Mouse (Mus musculus): ENCODE measurements at regions not wholly inside any gene's neighbourhood (a gene's known extent, or its start where the extent isn't known, plus 50 kb on each side); places are given as distances from the start of the nearest gene placed in this dataset.

DNA sequence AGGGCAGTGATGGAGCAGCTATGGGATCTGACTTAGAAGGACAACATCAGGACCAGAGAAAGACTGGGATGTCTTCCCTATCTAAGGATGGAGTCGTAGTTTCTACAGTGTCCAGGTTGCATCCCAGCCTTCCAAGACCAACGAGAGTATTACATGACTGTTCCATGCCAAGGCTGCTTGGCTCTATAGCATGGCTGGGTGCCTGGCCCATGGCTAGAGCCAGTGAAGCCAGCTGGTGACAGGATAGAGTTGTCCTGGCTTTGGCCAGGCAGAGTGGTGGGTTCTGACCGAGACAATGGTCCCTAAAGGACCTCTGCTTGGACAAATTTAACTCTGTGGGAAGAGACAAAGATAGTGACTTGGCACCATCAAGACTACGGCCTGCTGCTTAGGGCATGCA lies 187.2 kb upstream of the 4931429L15Rik start:
- 79% methylated on average over 4 of the region's 4 CpGs for WGBS
- H3K4me3 ChIP-seq (ENCODE audit: low read depth, low read length) = no peak overlapping the region
- H3K27me3 ChIP-seq (ENCODE audit: control insufficient read depth, insufficient read depth, low read length) = no peaks in the 10 kb centered on the region
- TF ChIP-seq POLR2A (IDR thresholded peaks at IDR 0.05; ENCODE audit: low read depth, low read length) (no peak), CTCF (IDR thresholded peaks at IDR 0.05; ENCODE audit: extremely low read depth, insufficient read length, insufficient replicate concordance, low read depth, low read length) (no peak)
- H3K27ac ChIP-seq (ENCODE audit: insufficient read depth, low read depth, low read length) = no peak overlapping the region
- peaks cover 5% of the 10 kb centered on the region; the same call in 1 of the 2 replicates for H3K4me1 ChIP-seq (ENCODE audit: control insufficient read depth, insufficient read depth, insufficient read length, low read length)
- H3K36me3 ChIP-seq (ENCODE audit: control insufficient read depth, insufficient read depth, low read length) = no peaks in the 10 kb centered on the region

DNA sequence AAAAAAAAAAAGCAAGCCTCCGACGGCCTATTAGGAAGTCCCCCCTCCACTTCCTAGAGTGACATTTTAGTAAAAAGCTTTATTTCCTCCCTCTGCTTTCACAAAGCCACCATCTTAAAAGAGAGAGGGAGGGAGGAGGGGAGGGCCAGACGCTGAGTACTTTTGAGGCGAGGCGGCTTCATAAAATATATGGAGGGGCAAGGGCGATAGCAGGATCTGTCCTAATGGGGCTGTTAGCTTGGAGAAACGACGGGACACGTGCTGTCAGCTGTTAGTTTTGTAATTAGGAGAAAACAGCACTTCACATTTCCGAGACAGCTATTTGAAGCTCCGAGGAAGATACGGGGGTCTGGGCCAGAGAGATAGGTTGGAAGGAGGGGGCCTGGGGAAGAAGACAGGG lies 184.8 kb upstream of the 4931429L15Rik start:
- Histone ChIP-seq H3K36me3 (ENCODE audit: control insufficient read depth, insufficient read depth, low read length) (no peaks in the 10 kb centered on the region), H3K4me1 (ENCODE audit: control insufficient read depth, insufficient read depth, insufficient read length, low read length) (no peaks in the 10 kb centered on the region), H3K27me3 (ENCODE audit: control insufficient read depth, insufficient read depth, low read length) (no peaks in the 10 kb centered on the region), H3K27ac (ENCODE audit: insufficient read depth, low read depth, low read length) (no peak overlapping the region), H3K4me3 (ENCODE audit: low read depth, low read length) (no peak overlapping the region)
- TF ChIP-seq POLR2A (IDR thresholded peaks at IDR 0.05; ENCODE audit: low read depth, low read length) (no peak), CTCF (IDR thresholded peaks at IDR 0.05; ENCODE audit: extremely low read depth, insufficient read length, insufficient replicate concordance, low read depth, low read length) (no peak)
- 56% methylated on average over 12 of the region's 12 CpGs for WGBS

DNA sequence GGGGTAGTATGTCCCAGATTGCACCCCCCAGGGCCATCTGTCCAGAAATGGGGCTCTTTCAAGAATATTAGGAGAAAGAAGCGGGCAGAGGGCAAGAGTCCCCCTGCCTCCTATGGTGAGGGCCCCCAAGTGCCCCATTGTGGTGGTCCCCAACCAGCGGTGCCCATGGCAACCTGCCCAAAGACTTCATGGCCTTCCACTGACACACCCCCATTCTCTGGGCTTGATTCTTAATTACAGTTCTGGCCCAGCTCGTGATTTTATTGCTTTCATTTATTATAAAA lies 184.3 kb upstream of the 4931429L15Rik start:
- no peaks in the 10 kb centered on the region for H3K27me3 ChIP-seq (ENCODE audit: control insufficient read depth, insufficient read depth, low read length)
- WGBS = 58% methylated on average over 3 of the region's 3 CpGs

DNA sequence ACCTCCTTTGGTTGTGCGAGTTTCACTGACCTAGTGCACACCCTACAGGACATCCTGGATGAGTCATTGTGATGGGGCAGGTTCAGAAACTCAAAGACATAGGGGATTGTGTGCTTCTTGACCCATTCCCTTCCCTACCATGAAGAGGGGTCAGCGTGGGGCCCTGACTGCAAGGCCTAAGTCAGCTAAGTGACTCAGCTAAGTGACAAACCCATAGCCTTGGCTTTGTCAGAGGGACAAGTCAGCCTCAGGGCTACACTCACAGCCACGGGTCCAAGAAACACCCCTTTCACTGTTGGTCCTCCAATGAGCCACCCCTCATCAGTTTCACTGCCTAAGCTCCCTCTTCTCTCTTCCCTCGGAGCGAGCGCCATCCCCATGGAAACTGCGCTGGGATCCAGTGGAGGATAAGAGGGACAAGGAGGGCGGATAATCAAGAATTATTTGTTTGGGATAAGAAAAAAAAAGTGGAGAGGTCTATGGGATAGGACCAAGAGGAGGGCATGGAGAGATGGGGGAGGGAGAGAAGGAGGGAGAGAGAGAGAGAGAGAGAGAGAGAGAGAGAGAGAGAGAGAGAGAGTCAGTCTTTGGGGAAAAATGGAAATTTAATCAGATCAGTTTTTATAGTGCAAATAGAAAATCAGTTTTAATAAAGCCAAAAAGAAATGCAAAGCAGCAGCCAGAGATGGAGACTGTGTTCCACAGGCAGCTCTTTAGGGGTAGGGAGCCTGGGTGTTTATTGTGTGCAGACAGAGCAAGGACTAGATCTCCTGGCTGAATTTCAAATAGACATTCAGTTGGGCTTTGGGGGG lies 183.7 kb upstream of the 4931429L15Rik start:
- H3K27ac ChIP-seq (ENCODE audit: insufficient read depth, low read depth, low read length) = no peak overlapping the region
- no peaks in the 10 kb centered on the region for H3K27me3 ChIP-seq (ENCODE audit: control insufficient read depth, insufficient read depth, low read length)
- no peak overlapping the region for H3K4me3 ChIP-seq (ENCODE audit: low read depth, low read length)
- H3K36me3 ChIP-seq (ENCODE audit: control insufficient read depth, insufficient read depth, low read length) = no peaks in the 10 kb centered on the region
- H3K4me1 ChIP-seq (ENCODE audit: control insufficient read depth, insufficient read depth, insufficient read length, low read length) = no peaks in the 10 kb centered on the region
- 81% methylated on average over 8 of the region's 8 CpGs for WGBS
- TF ChIP-seq POLR2A (IDR thresholded peaks at IDR 0.05; ENCODE audit: low read depth, low read length) (no peak), CTCF (IDR thresholded peaks at IDR 0.05; ENCODE audit: extremely low read depth, insufficient read length, insufficient replicate concordance, low read depth, low read length) (no peak)

More for the DNA sequence above, 184.3 kb upstream of the 4931429L15Rik start:
- Histone ChIP-seq H3K36me3 (ENCODE audit: control insufficient read depth, insufficient read depth, low read length) (no peaks in the 10 kb centered on the region), H3K27ac (ENCODE audit: insufficient read depth, low read depth, low read length) (no peak overlapping the region), H3K4me3 (ENCODE audit: low read depth, low read length) (no peak overlapping the region), H3K4me1 (ENCODE audit: control insufficient read depth, insufficient read depth, insufficient read length, low read length) (no peaks in the 10 kb centered on the region)
- no peak for TF ChIP-seq CTCF (IDR thresholded peaks at IDR 0.05; ENCODE audit: extremely low read depth, insufficient read length, insufficient replicate concordance, low read depth, low read length)
- no peak for TF ChIP-seq POLR2A (IDR thresholded peaks at IDR 0.05; ENCODE audit: low read depth, low read length)

DNA sequence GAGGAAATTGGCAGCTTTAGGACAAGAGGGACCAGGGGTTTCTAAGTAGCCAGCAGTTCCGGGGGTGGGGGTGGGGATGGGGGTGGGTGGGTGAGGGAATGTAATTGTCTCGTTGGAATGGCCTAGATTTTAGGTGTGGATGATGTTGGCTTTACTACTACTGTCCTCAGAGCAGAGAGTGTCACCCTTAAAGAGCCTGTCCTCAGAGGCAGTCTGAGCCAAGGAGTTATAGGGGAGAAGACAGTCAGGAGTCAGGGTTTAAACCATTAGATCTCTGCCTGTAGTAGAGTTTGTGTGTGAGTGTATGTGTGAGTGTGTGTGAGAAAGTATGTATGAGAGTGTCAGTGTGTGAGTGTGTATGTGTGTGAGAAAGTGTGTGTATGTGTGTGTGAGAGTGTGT lies 179.6 kb upstream of the 4931429L15Rik start:
- 26% methylated on average over 2 of the region's 2 CpGs for WGBS
- no peaks in the 10 kb centered on the region for H3K36me3 ChIP-seq (ENCODE audit: control insufficient read depth, insufficient read depth, low read length)
- no peak for TF ChIP-seq CTCF (IDR thresholded peaks at IDR 0.05; ENCODE audit: extremely low read depth, insufficient read length, insufficient replicate concordance, low read depth, low read length)
- no peak for TF ChIP-seq POLR2A (IDR thresholded peaks at IDR 0.05; ENCODE audit: low read depth, low read length)

DNA sequence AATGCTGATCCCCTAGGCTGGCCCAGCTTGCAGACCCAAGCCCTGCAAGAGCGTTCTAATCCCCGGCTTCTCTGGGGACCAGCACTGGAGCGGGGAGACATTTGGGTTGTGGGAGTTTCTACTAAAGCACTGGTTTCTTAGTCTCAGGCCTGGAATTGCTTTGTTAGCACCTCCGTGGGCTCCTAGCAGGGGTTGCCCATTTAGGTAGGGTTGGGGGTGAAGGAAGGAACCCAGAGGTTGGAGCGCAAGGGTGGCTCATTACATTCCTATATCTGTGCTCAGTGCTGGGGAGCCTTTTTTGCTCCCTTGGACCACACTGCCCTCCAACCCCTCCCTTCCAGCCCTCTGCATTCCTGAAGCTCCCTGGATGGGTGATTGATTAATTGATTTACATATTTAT lies 179.1 kb upstream of the 4931429L15Rik start:
- no peak overlapping the region for H3K4me3 ChIP-seq (ENCODE audit: low read depth, low read length)
- no peak overlapping the region for H3K27ac ChIP-seq (ENCODE audit: insufficient read depth, low read depth, low read length)
- no peak for TF ChIP-seq POLR2A (IDR thresholded peaks at IDR 0.05; ENCODE audit: low read depth, low read length)
- no peak for TF ChIP-seq CTCF (IDR thresholded peaks at IDR 0.05; ENCODE audit: extremely low read depth, insufficient read length, insufficient replicate concordance, low read depth, low read length)
- H3K4me1 ChIP-seq (ENCODE audit: control insufficient read depth, insufficient read depth, insufficient read length, low read length) = no peaks in the 10 kb centered on the region
- H3K27me3 ChIP-seq (ENCODE audit: control insufficient read depth, insufficient read depth, low read length) = no peaks in the 10 kb centered on the region
- 81% methylated on average over 5 of the region's 5 CpGs for WGBS
- H3K36me3 ChIP-seq (ENCODE audit: control insufficient read depth, insufficient read depth, low read length) = no peaks in the 10 kb centered on the region

More for the DNA sequence above, 179.6 kb upstream of the 4931429L15Rik start:
- Histone ChIP-seq H3K27me3 (ENCODE audit: control insufficient read depth, insufficient read depth, low read length) (no peaks in the 10 kb centered on the region), H3K27ac (ENCODE audit: insufficient read depth, low read depth, low read length) (no peak overlapping the region), H3K4me3 (ENCODE audit: low read depth, low read length) (no peak overlapping the region), H3K4me1 (ENCODE audit: control insufficient read depth, insufficient read depth, insufficient read length, low read length) (no peaks in the 10 kb centered on the region)

DNA sequence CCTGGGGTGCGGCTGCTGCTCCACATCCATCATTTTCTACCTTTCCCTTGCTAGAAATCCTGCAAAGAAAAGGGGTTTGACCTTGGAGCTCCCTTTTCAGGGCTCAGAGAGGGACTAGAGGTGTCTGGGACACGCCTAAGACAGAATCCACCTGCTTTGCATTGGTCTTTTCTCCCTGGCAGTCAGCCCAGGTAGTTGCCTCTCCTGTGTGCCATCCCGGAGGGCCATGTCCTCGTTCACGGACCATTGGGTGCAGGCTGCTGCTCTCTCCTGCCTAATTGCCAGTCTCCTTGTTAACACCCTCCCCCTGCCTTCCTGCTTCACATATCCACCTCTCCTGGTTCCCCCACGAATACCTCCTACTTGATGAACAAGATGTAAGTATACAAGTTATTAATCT lies 175.5 kb upstream of the 4931429L15Rik start:
- no peaks in the 10 kb centered on the region for H3K27me3 ChIP-seq (ENCODE audit: control insufficient read depth, insufficient read depth, low read length)
- H3K36me3 ChIP-seq (ENCODE audit: control insufficient read depth, insufficient read depth, low read length) = no peaks in the 10 kb centered on the region
- H3K4me1 ChIP-seq (ENCODE audit: control insufficient read depth, insufficient read depth, insufficient read length, low read length) = no peaks in the 10 kb centered on the region
- H3K4me3 ChIP-seq (ENCODE audit: low read depth, low read length) = no peak overlapping the region
- TF ChIP-seq POLR2A (IDR thresholded peaks at IDR 0.05; ENCODE audit: low read depth, low read length) = no peak
- no peak for TF ChIP-seq CTCF (IDR thresholded peaks at IDR 0.05; ENCODE audit: extremely low read depth, insufficient read length, insufficient replicate concordance, low read depth, low read length)
- 27% methylated on average over 6 of the region's 6 CpGs for WGBS
- H3K27ac ChIP-seq (ENCODE audit: insufficient read depth, low read depth, low read length) = no peak overlapping the region

All from small intestine, adult 2 months (tissue).